9 mouse cellular contexts compared by ENCODE assay signal in genomic region chr10:58559098-58559497, GRCm38 (mm10).
A peak's percentile ranks its signal among the peaks of the same experiment; 100 is the strongest.
DNase-seq lines count a peak whose midpoint lies in the region; ATAC-seq and TF ChIP-seq lines count a peak whose summit lies in the region.
"Had no signal": no experiment of that assay in that cellular context is flagged by ENCODE, and none has a peak within 500 bp of the region (broad histone marks: within the 10 kb centered on the region; RNA-seq: fewer than 3 reads in every experiment).

No protein-coding gene starts in this region.

- no peak overlapping the region for H3K27ac ChIP-seq in heart, embryonic 10.5 days
- no peak overlapping the region for H3K27ac ChIP-seq in forebrain, embryonic 10.5 days
- H3K27ac ChIP-seq in lung, postnatal 0 days (ENCODE audit: low read length): no peak overlapping the region
- no peak overlapping the region for H3K27ac ChIP-seq in stomach, embryonic 15.5 days
- H3K27ac ChIP-seq: lung, embryonic 15.5 days had no signal

- intact Hi-C loops in heart, postnatal 36 days (cut with DNase I): loop anchor here (2.0 kb wide), 1 partner anchor 62 kb away; no protein-coding TSS in a partner anchor

- H3K9ac ChIP-seq in lung, postnatal 0 days (replicated peaks; ENCODE audit: low read depth): no peak overlapping the region
- no peak overlapping the region for H3K9ac ChIP-seq in stomach, embryonic 15.5 days
- H3K9ac ChIP-seq: lung, embryonic 15.5 days had no signal

- peak; percentile 29 to 45 for DNase-seq in heart, postnatal 36 days
- no peak for DNase-seq in heart, embryonic 10.5 days (ENCODE audit: low spot score)
- peak; percentile 66 for DNase-seq in brain, embryonic 14.5 days (ENCODE audit: low read depth)
- DNase-seq in forebrain, embryonic 10.5 days (ENCODE audit: extremely low spot score, low spot score): peak; percentile 36
- DNase-seq in kidney, adult 9 months: peak; percentile 67
- peak; percentile 56 for DNase-seq in lung, postnatal 0 days (ENCODE audit: low spot score)

- peak; percentile 67 for TF ChIP-seq CTCF in brain, embryonic 14.5 days (IDR thresholded peaks at IDR 0.05; ENCODE audit: borderline replicate concordance, extremely low read depth, insufficient read depth, insufficient read length)
- peak; percentile 69 for TF ChIP-seq CTCF in lung, postnatal 0 days (IDR thresholded peaks at IDR 0.05)

- no peaks in the 10 kb centered on the region for H3K27me3 ChIP-seq in heart, embryonic 10.5 days (ENCODE audit: insufficient read depth, poor library complexity, severe bottlenecking)
- H3K27me3 ChIP-seq in forebrain, embryonic 10.5 days (ENCODE audit: poor library complexity, severe bottlenecking): no peaks in the 10 kb centered on the region
- H3K27me3 ChIP-seq in lung, postnatal 0 days (replicated peaks; ENCODE audit: insufficient read depth, low read length): no peaks in the 10 kb centered on the region
- no peaks in the 10 kb centered on the region for H3K27me3 ChIP-seq in stomach, embryonic 15.5 days (replicated peaks)
- H3K27me3 ChIP-seq: lung, embryonic 15.5 days had no signal

- no peak for TF ChIP-seq EP300 in lung, postnatal 0 days (IDR thresholded peaks at IDR 0.05)

- H3K36me3 ChIP-seq in heart, embryonic 10.5 days: no peaks in the 10 kb centered on the region
- H3K36me3 ChIP-seq in forebrain, embryonic 10.5 days (replicated peaks): 0 out of 2 replicates have a peak, but pooled peaks cover 6% of the 10 kb centered on the region
- H3K36me3 ChIP-seq in lung, postnatal 0 days (ENCODE audit: insufficient read depth, low read length): no peaks in the 10 kb centered on the region
- no peaks in the 10 kb centered on the region for H3K36me3 ChIP-seq in stomach, embryonic 15.5 days
- H3K36me3 ChIP-seq: lung, embryonic 15.5 days had no signal

- no peak for TF ChIP-seq POLR2A in brain, embryonic 14.5 days (IDR thresholded peaks at IDR 0.05; ENCODE audit: borderline replicate concordance, extremely low read depth, insufficient read depth, insufficient read length, poor library complexity, severe bottlenecking)

- no peak overlapping the region for H3K4me2 ChIP-seq in lung, postnatal 0 days (replicated peaks; ENCODE audit: low read depth, low read length)
- H3K4me2 ChIP-seq in stomach, embryonic 15.5 days: no peak overlapping the region
- H3K4me2 ChIP-seq: lung, embryonic 15.5 days had no signal

- no peak overlapping the region for H3K4me3 ChIP-seq in heart, embryonic 10.5 days
- H3K4me3 ChIP-seq in forebrain, embryonic 10.5 days: no peak overlapping the region
- no peak overlapping the region for H3K4me3 ChIP-seq in lung, postnatal 0 days (ENCODE audit: low read depth, low read length)
- no peak overlapping the region for H3K4me3 ChIP-seq in stomach, embryonic 15.5 days (replicated peaks)
- H3K4me3 ChIP-seq: lung, embryonic 15.5 days had no signal

- peak; percentile 77 for ATAC-seq in CD4-positive, CD25-positive, alpha-beta regulatory T cell, adult 4 months
- ATAC-seq in lung, postnatal 0 days: peak; percentile 47; the same call in 1 of the 2 replicates
- 0 out of 2 replicates have a peak, but pooled peaks have one; percentile 58 for ATAC-seq in stomach, embryonic 15.5 days (ENCODE audit: insufficient read depth, low FRiP score, low read depth)

- 22% methylated on average over 7 of the region's 7 CpGs for WGBS in heart, embryonic 10.5 days
- WGBS in forebrain, embryonic 10.5 days: 32% methylated on average over 7 of the region's 7 CpGs
- WGBS in lung, postnatal 0 days: 27% methylated on average over 7 of the region's 7 CpGs
- 35% methylated on average over 7 of the region's 7 CpGs for WGBS in stomach, embryonic 15.5 days

- no peaks in the 10 kb centered on the region for H3K4me1 ChIP-seq in heart, embryonic 10.5 days
- H3K4me1 ChIP-seq in forebrain, embryonic 10.5 days: no peaks in the 10 kb centered on the region
- no peaks in the 10 kb centered on the region for H3K4me1 ChIP-seq in lung, postnatal 0 days (ENCODE audit: insufficient read depth, low read depth, low read length)
- H3K4me1 ChIP-seq in stomach, embryonic 15.5 days: no peaks in the 10 kb centered on the region
- H3K4me1 ChIP-seq: lung, embryonic 15.5 days had no signal

- H3K9me3 ChIP-seq in heart, embryonic 10.5 days: no peaks in the 10 kb centered on the region
- H3K9me3 ChIP-seq in forebrain, embryonic 10.5 days: no peaks in the 10 kb centered on the region
- no peaks in the 10 kb centered on the region for H3K9me3 ChIP-seq in lung, postnatal 0 days (ENCODE audit: low read length)
- H3K9me3 ChIP-seq in stomach, embryonic 15.5 days: no peaks in the 10 kb centered on the region
- H3K9me3 ChIP-seq: lung, embryonic 15.5 days had no signal
